Mouse (Mus musculus) CH12.LX (cell line): ENCODE measurements at regions not wholly inside any gene's neighbourhood (a gene's known extent, or its start where the extent isn't known, plus 50 kb on each side); places are given as distances from the start of the nearest gene placed in this dataset.

Experiments
- DNase-seq: peaks from one replicate; pipeline ENCODE4 v3.0.0-alpha.2; 2013; ENCODE audit errors: extremely low read depth
- H3K27ac ChIP-seq: 2 replicates; pipeline ENCODE4 v1.5.1; 2012; ENCODE audit warnings: low read depth, mild to moderate bottlenecking, control low read depth, moderate library complexity; ENCODE audit not compliant: insufficient read depth
- H3K27me3 ChIP-seq: replicated peaks from 2 replicates; pipeline ENCODE3; 2012; ENCODE audit warnings: inconsistent platforms
- H3K36me3 ChIP-seq, 2 experiments: replicated peaks in 1 of 2; 2 replicates each; pipeline versions ENCODE3 to v1.6.1; 2012; ENCODE audit warnings: inconsistent platforms in 1 of 2, low read length in 1 of 2, mild to moderate bottlenecking in 1 of 2, mixed read lengths in 1 of 2, moderate library complexity in 1 of 2; ENCODE audit not compliant: control insufficient read depth in 1 of 2, insufficient read depth in 1 of 2
- H3K4me1 ChIP-seq, 2 experiments: 2 replicates each; pipeline ENCODE4 v1.6.1; 2012; ENCODE audit warnings: inconsistent platforms in 1 of 2, moderate library complexity in 1 of 2; ENCODE audit not compliant: insufficient read depth in 2 of 2, control insufficient read depth in 1 of 2
- H3K4me2 ChIP-seq: 2 replicates; pipeline ENCODE4 v1.6.1; 2012; ENCODE audit warnings: low read depth, mild to moderate bottlenecking, control low read depth; ENCODE audit not compliant: poor library complexity, insufficient read depth, severe bottlenecking
- H3K4me3 ChIP-seq, 3 experiments: fragments of 150-350 bp in 1 of 3; sonication (generic) in 1 of 3; replicated peaks in 1 of 3; 2 replicates each; pipeline versions ENCODE3 to v1.5.1; 2011 to 2012; ENCODE audit warnings: low read depth in 2 of 3, low read length in 2 of 3, mild to moderate bottlenecking in 2 of 3, moderate library complexity in 2 of 3, control low read depth in 1 of 3, improper control_type of control experiment in 1 of 3, inconsistent platforms in 1 of 3, mixed read lengths in 1 of 3; ENCODE audit not compliant: poor library complexity in 1 of 3
- H3K79me2 ChIP-seq: replicated peaks from 2 replicates; pipeline ENCODE4 v1.6.1; 2012; ENCODE audit warnings: mild to moderate bottlenecking, moderate library complexity; ENCODE audit not compliant: control insufficient read depth, poor library complexity, insufficient read depth, severe bottlenecking; ENCODE audit errors: extremely low read depth
- H3K9ac ChIP-seq: 2 replicates; pipeline ENCODE4 v1.6.1; 2012; ENCODE audit warnings: low read depth, mild to moderate bottlenecking, control low read depth, moderate library complexity; ENCODE audit not compliant: insufficient read depth
- H3K9me3 ChIP-seq: replicated peaks from 2 replicates; pipeline ENCODE3; 2012; ENCODE audit warnings: low read length, inconsistent platforms, mixed read lengths
- CTCF ChIP-seq, 2 experiments: IDR thresholded peaks in 1 of 2; conservative IDR thresholded peaks in 1 of 2; 2 replicates each; pipeline ENCODE4 v1.5.1; 2011 to 2012; ENCODE audit warnings: low read depth in 2 of 2, low read length in 2 of 2, improper control_type of control experiment in 1 of 2, inconsistent platforms in 1 of 2, mild to moderate bottlenecking in 1 of 2, moderate library complexity in 1 of 2
- ETS1 ChIP-seq: conservative IDR thresholded peaks from 2 replicates; pipeline ENCODE4 v1.6.1; 2012; ENCODE audit warnings: low read depth, mild to moderate bottlenecking, inconsistent platforms, low read length, improper control_type of control experiment, moderate library complexity
- GABPA ChIP-seq: IDR thresholded peaks from 2 replicates; pipeline ENCODE4 v1.6.1; 2012; ENCODE audit warnings: low read depth, low read length, improper control_type of control experiment, inconsistent platforms; ENCODE audit not compliant: insufficient replicate concordance
- IRF4 ChIP-seq: IDR thresholded peaks from 2 replicates; pipeline ENCODE4 v1.6.1; 2014; ENCODE audit warnings: low read depth, mild to moderate bottlenecking, inconsistent platforms, low read length, improper control_type of control experiment
- JUND ChIP-seq: conservative IDR thresholded peaks from 2 replicates; pipeline ENCODE4 v1.6.1; 2011; ENCODE audit warnings: low read depth, low read length, improper control_type of control experiment
- KAT2A ChIP-seq: IDR thresholded peaks from 2 replicates; pipeline ENCODE4 v1.6.1; 2012; ENCODE audit warnings: low read length, improper control_type of control experiment, inconsistent platforms; ENCODE audit not compliant: insufficient replicate concordance
- MAFK ChIP-seq: IDR thresholded peaks from 2 replicates; pipeline ENCODE4 v1.6.1; 2011; ENCODE audit warnings: low read length, improper control_type of control experiment; ENCODE audit not compliant: insufficient replicate concordance
- MAX ChIP-seq: IDR thresholded peaks from 2 replicates; pipeline ENCODE4 v1.6.1; 2011; ENCODE audit warnings: low read length, improper control_type of control experiment
- MAZ ChIP-seq: IDR thresholded peaks from 2 replicates; pipeline ENCODE4 v1.6.1; 2012; ENCODE audit warnings: low read depth, mild to moderate bottlenecking, inconsistent platforms, low read length, improper control_type of control experiment, moderate library complexity
- MEF2A ChIP-seq: IDR thresholded peaks from 2 replicates; pipeline ENCODE4 v1.6.1; 2014; ENCODE audit warnings: low read depth, mild to moderate bottlenecking, inconsistent platforms, low read length, improper control_type of control experiment, borderline replicate concordance
- MYC ChIP-seq: IDR thresholded peaks from 2 replicates; pipeline ENCODE4 v1.6.1; 2011; ENCODE audit warnings: low read depth, mild to moderate bottlenecking, improper control_type of control experiment, low read length
- NELFE ChIP-seq: IDR thresholded peaks from 2 replicates; pipeline ENCODE4 v1.6.1; 2011; ENCODE audit warnings: low read depth, low read length, improper control_type of control experiment
- PAX5 ChIP-seq: IDR thresholded peaks from 2 replicates; pipeline ENCODE4 v1.6.1; 2012; ENCODE audit warnings: low read length, inconsistent platforms, mixed read lengths
- RAD21 ChIP-seq: IDR thresholded peaks from 2 replicates; pipeline ENCODE4 v1.6.1; 2011; ENCODE audit warnings: low read depth, mild to moderate bottlenecking, low read length, improper control_type of control experiment, moderate library complexity
- RCOR1 ChIP-seq: conservative IDR thresholded peaks from 2 replicates; pipeline ENCODE4 v1.6.1; 2012; ENCODE audit warnings: low read depth, mild to moderate bottlenecking, inconsistent platforms, low read length, improper control_type of control experiment
- TBP ChIP-seq: conservative IDR thresholded peaks from 2 replicates; pipeline ENCODE4 v1.6.1; 2011; ENCODE audit warnings: low read depth, low read length, improper control_type of control experiment
- USF2 ChIP-seq: conservative IDR thresholded peaks from 2 replicates; pipeline ENCODE4 v1.6.1; 2011; ENCODE audit warnings: low read depth, low read length, improper control_type of control experiment
- ZC3H11A ChIP-seq: IDR thresholded peaks from 2 replicates; pipeline ENCODE4 v1.6.1; 2012; ENCODE audit warnings: low read depth, mild to moderate bottlenecking, inconsistent platforms, low read length, improper control_type of control experiment
- ZNF384 ChIP-seq: IDR thresholded peaks from 2 replicates; pipeline ENCODE4 v1.6.1; 2012; ENCODE audit warnings: low read depth, low read length, improper control_type of control experiment, inconsistent platforms
- dilution Hi-C: fragments of 300-500 bp; cut with MboI; formaldehyde crosslinking; loops from 2 replicates; pipeline ENCODE4 v1.14.3; 2020; ENCODE audit warnings: low sequenced_read_pairs; ENCODE audit not compliant: extremely low pct_unique_long_range_greater_than_20kb, extremely low pct_ligation_motif_present
- in situ Hi-C: fragments of 300-500 bp; cut with MboI; formaldehyde crosslinking; loops from 3 replicates; pipeline ENCODE4 v1.14.3; 2019; ENCODE audit warnings: low sequenced_read_pairs, low pct_ligation_motif_present, low pct_unique_long_range_greater_than_20kb, mixed read lengths

DNA sequence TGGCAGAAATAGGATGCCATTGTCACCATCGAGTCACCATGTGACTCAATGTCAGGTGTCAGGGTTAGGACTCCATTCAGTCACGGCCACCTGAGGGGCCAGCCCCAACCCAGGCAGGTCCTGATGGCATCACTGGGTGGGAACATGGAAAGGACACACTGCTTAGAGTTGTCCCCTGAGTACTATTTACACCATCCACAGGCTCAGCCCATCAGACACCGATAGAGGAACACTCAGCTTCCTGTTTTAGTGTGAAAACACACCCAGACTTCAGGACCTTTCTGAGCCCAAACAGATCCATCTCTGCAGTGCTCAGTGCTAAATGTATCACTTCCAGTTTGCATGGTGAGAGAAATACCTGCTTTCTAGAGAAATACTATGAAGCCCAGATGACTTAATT lies 416.7 kb upstream of the Gm10131 start:
- Histone ChIP-seq H3K79me2 (no peaks in the 10 kb centered on the region), H3K4me3 (no peak overlapping the region), H3K4me1 (peaks cover 0 to 5% of the 10 kb centered on the region in 2 experiments; a peak in 2 of 4 replicates), H3K9ac (no peak overlapping the region), H3K27me3 (no peaks in the 10 kb centered on the region), H3K9me3 (no peaks in the 10 kb centered on the region), H3K36me3 (no peaks in the 10 kb centered on the region), H3K4me2 (no peak overlapping the region), H3K27ac (no peak overlapping the region)
- TF ChIP-seq PAX5 = no peak
- TF ChIP-seq ZC3H11A = no peak
- no peak for TF ChIP-seq MAFK
- TF ChIP-seq JUND = no peak
- no peak for TF ChIP-seq MEF2A
- TF ChIP-seq GABPA = no peak
- TF ChIP-seq ETS1 = no peak
- TF ChIP-seq MAZ = no peak
- no peak for TF ChIP-seq NELFE
- TF ChIP-seq RAD21 = no peak
- no peak for DNase-seq
- in situ Hi-C loops = no loop called here
- dilution Hi-C loops = no loop called here

DNA sequence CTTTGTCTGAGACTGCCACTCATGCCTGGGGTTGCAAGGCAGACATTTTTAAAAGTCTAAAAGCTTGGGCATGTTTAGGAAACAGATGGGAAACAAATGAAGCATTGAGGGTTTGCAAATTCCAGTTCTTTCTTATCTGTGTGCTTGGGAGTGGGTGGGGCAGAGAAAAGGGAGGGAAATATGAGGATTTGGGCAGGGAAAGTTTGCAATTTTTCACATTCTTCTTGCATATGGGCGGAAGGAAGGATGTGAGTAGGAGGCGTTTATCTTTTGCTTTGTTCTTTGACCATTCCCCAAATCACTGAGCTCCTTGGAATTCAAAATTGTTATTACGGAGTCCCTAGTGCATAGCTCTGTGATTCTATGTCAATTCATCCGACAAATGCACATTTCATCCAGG lies 413.7 kb upstream of the Gm10131 start:
- peaks cover 0 to 10% of the 10 kb centered on the region in 2 experiments; a peak in 2 of 4 replicates for H3K4me1 ChIP-seq
- dilution Hi-C loops = no loop called here
- DNase-seq = no peak
- in situ Hi-C loops = no loop called here
- TF ChIP-seq USF2 (no peak), KAT2A (no peak), NELFE (no peak), JUND (no peak), IRF4 (no peak), TBP (no peak), ETS1 (no peak)
- TF ChIP-seq, all 38 proteins: peak for 0
- no peak overlapping the region for H3K9ac ChIP-seq
- H3K4me2 ChIP-seq = no peak overlapping the region
- H3K36me3 ChIP-seq = no peaks in the 10 kb centered on the region
- no peaks in the 10 kb centered on the region for H3K79me2 ChIP-seq
- H3K4me3 ChIP-seq = no peak overlapping the region
- H3K27me3 ChIP-seq = no peaks in the 10 kb centered on the region
- H3K9me3 ChIP-seq = no peaks in the 10 kb centered on the region
- no peak overlapping the region for H3K27ac ChIP-seq

DNA sequence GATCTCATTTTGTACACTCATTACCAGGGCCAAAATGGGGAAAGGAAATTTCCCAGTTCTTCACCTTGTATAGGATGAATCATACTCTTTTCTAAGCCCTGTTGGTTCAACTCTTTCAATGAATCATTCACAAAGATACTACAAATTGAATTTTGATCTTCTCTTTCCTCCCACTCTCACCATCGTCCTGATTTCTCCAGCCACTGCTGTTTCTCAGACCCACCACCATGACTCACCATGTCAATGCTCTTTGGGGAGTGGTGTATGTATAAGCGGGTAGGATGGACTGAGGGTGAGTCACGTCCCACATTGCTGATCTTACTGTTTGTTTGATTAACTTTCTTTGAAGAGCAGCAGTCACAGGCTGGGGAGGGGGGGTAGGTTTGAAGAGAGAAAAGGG lies 412.3 kb upstream of the Gm10131 start:
- Histone ChIP-seq H3K4me1 (peaks cover 0 to 10% of the 10 kb centered on the region in 2 experiments; a peak in 2 of 4 replicates), H3K4me3 (no peak overlapping the region), H3K36me3 (no peaks in the 10 kb centered on the region), H3K9me3 (no peaks in the 10 kb centered on the region), H3K9ac (no peak overlapping the region), H3K79me2 (no peaks in the 10 kb centered on the region), H3K27ac (no peak overlapping the region), H3K27me3 (no peaks in the 10 kb centered on the region), H3K4me2 (no peak overlapping the region)
- no peak for TF ChIP-seq TBP
- no peak for TF ChIP-seq MAFK
- no peak for TF ChIP-seq RCOR1
- TF ChIP-seq ZNF384 = no peak
- TF ChIP-seq USF2 = no peak
- no peak for TF ChIP-seq MYC
- TF ChIP-seq CTCF (conservative IDR thresholded peaks at IDR 0.05 in 1 of 2, IDR thresholded peaks at IDR 0.05 in 1 of 2; ENCODE audit: low read depth in 2 of 2, low read length in 2 of 2) = no peak
- TF ChIP-seq MEF2A = no peak
- no peak for TF ChIP-seq MAX
- dilution Hi-C loops = no loop called here
- DNase-seq = no peak
- in situ Hi-C loops = no loop called here
